Mouse (Mus musculus) olfactory bulb, adult 2 months (tissue): Measurements from ENCODE around the gene Gng11. TPM values are rescaled to one million over a fixed set of nuclear protein-coding genes. Genes with fewer than 3 reads are reported as not detected.

Experiments used
- H3K27ac ChIP-seq: fragments of 200-500 bp; 2 replicates; pipeline ENCODE4 v1.5.1; 2012; ENCODE audit warnings: low read depth, low read length; ENCODE audit not compliant: insufficient read depth
- H3K4me1 ChIP-seq: fragments of 200-500 bp; 2 replicates; pipeline ENCODE4 v1.6.1; 2012; ENCODE audit warnings: low read length; ENCODE audit not compliant: control insufficient read depth, insufficient read depth
- H3K4me3 ChIP-seq: fragments of 200-500 bp; 2 replicates; pipeline ENCODE4 v1.5.1; 2012; ENCODE audit warnings: mild to moderate bottlenecking, low read depth, low read length, moderate library complexity; ENCODE audit not compliant: insufficient read depth
- CTCF ChIP-seq: fragments of 200-500 bp; IDR thresholded peaks from 2 replicates; pipeline ENCODE4 v1.5.1; 2012; ENCODE audit warnings: low read depth, mild to moderate bottlenecking, low read length, moderate library complexity; ENCODE audit not compliant: insufficient read depth
- POLR2A ChIP-seq: fragments of 200-500 bp; IDR thresholded peaks from 2 replicates; pipeline ENCODE4 v1.6.1; 2012; ENCODE audit warnings: mild to moderate bottlenecking, low read depth, low read length, moderate library complexity; ENCODE audit not compliant: insufficient read depth
- WGBS: fragments of 180-500 bp; shearing (Covaris S2); methylation state at CpG from one replicate; pipeline ENCODE4 v1.1.7; 2018; 5-methylcytosine and 5-hydroxymethylcytosine counted together
- polyA plus RNA-seq: library from polyadenylated mRNA; stranded (reverse); fragments of >200 nt; gene quantifications from 2 replicates; pipeline ENCODE4 v1.2.4, GENCODE M21; 2012; ENCODE audit warnings: low replicate concordance; ENCODE audit not compliant: missing spikeins, insufficient read depth, insufficient read length

The Gng11 gene
- polyA plus RNA-seq, 1 experiment, result not detected

DNA sequence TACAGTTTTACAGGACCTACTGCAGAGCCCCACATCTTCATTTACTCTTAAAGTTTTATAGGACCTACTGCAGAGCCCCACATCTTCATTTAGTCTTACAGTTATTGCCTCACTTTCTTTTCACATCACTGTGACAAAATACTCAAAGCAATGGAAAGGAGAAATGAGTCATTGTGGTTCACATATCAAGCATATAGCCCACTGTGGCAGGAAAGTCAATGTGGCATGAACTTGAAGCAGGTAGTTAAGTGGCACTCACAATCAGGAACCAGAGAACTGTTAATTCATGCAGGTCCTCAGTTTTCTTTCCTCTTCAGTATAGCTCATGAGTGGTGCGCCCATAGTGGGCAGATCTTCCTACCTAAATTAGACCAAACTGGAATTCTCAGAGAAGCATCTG, 43.5 kb downstream of the Gng11 start:
- H3K27ac ChIP-seq, result no peak overlapping the region
- 95% methylated on average over 1 of the region's 1 CpGs for WGBS
- no peaks in the 10 kb centered on the region for H3K4me1 ChIP-seq
- H3K4me3 ChIP-seq, result no peak overlapping the region
- no peak for TF ChIP-seq POLR2A
- TF ChIP-seq CTCF, result no peak

DNA sequence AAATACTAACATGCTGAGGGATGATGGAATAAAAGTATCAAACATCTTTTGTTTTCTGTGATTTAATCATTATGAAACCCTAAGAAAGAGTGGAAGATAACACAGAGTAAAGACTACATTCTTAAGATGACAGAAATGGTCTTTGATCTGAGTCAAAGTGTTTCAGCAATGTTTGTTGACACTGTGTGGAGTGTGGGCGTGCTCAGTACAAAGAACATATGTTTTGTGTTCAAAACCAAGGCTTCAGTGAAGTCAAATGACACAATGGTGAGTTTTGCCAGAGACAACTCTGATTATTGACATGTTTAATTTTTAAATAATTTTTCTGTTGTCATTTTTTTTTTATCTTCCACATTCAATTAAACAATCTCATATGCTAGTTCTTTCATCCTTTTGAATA, 49.1 kb downstream of the Gng11 start:
- Histone ChIP-seq H3K4me3 (no peak overlapping the region), H3K27ac (no peak overlapping the region)
- WGBS, result 52% methylated on average over 1 of the region's 1 CpGs

DNA sequence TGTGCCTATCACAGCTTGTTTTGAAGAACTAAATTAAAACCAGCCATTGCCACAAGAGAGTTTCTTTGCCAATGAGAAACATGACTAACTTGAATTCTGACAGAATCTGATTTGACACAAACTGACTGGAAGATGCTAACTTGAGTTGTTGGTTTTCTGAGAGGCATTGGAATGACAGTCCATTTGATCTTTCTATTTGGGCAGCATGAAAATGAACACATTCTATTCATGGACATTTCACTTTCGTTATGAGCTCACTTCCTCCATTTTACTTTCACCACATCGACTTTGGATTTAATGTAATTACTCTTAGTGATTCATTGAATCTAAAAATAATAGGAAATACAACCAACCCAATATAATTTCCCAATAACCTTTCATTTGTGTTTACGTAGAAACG, 50.7 kb downstream of the Gng11 start:
- 78% methylated on average over 4 of the region's 4 CpGs for WGBS
- H3K4me1 ChIP-seq, result no peaks in the 10 kb centered on the region
- H3K27ac ChIP-seq, result no peak overlapping the region
- no peak overlapping the region for H3K4me3 ChIP-seq
- no peak for TF ChIP-seq POLR2A
- TF ChIP-seq CTCF, result no peak

More for the DNA sequence above, 49.1 kb downstream of the Gng11 start:
- no peak for TF ChIP-seq POLR2A
- TF ChIP-seq CTCF, result no peak
- no peaks in the 10 kb centered on the region for H3K4me1 ChIP-seq

Other genes with a start within 250 kb of the Gng11 start
- not detected in 2 replicates for gene Calcr, start 239.2 kb upstream of the Gng11 start, polyA plus RNA-seq
- not detected in 2 replicates for gene Tfpi2, start 15.0 kb upstream of the Gng11 start, polyA plus RNA-seq
- gene Gngt1, start 10.1 kb upstream of the Gng11 start, polyA plus RNA-seq, result not detected in 2 replicates
- not detected in 2 replicates for gene Bet1, start 83.1 kb downstream of the Gng11 start, polyA plus RNA-seq